Mouse (Mus musculus) hindbrain, embryonic 13.5 days (tissue): ENCODE measurements at regions not wholly inside any gene's neighbourhood (a gene's known extent, or its start where the extent isn't known, plus 50 kb on each side); places are given as distances from the start of the nearest gene placed in this dataset.

Experiments used
- ATAC-seq: fragments of 200-750 bp; cut with Nextera tagmentation; 2 replicates; pipeline ENCODE4 v1.8.0; 2017; ENCODE audit warnings: moderate TSS enrichment; ENCODE audit not compliant: low FRiP score
- H3K27ac ChIP-seq: fragments of 300-500 bp; sonication (generic); 2 replicates; pipeline ENCODE4 v1.5.1; 2015; ENCODE audit warnings: inconsistent platforms, mild to moderate bottlenecking, moderate library complexity
- H3K27me3 ChIP-seq: fragments of 300-500 bp; sonication (generic); 2 replicates; pipeline ENCODE4 v1.6.1; 2015; ENCODE audit warnings: mild to moderate bottlenecking, inconsistent platforms
- H3K36me3 ChIP-seq: fragments of 300-500 bp; sonication (generic); 2 replicates; pipeline ENCODE4 v1.6.1; 2015; ENCODE audit warnings: mild to moderate bottlenecking, inconsistent platforms
- H3K4me1 ChIP-seq: fragments of 300-500 bp; sonication (generic); replicated peaks from 2 replicates; pipeline ENCODE4 v1.6.1; 2015; ENCODE audit warnings: inconsistent platforms
- H3K4me2 ChIP-seq: fragments of 300-500 bp; sonication (generic); 2 replicates; pipeline ENCODE4 v1.6.1; 2015; ENCODE audit warnings: inconsistent platforms, mild to moderate bottlenecking, moderate library complexity
- H3K4me3 ChIP-seq: fragments of 300-500 bp; sonication (generic); 2 replicates; pipeline ENCODE4 v1.5.1; 2015; ENCODE audit warnings: mild to moderate bottlenecking, inconsistent platforms
- H3K9ac ChIP-seq: fragments of 300-500 bp; sonication (generic); 2 replicates; pipeline ENCODE4 v1.6.1; 2015; ENCODE audit warnings: mild to moderate bottlenecking, inconsistent platforms
- H3K9me3 ChIP-seq: fragments of 300-500 bp; sonication (generic); 2 replicates; pipeline ENCODE4 v1.6.1; 2016; ENCODE audit warnings: inconsistent platforms
- WGBS: fragments of 180-500 bp; shearing (Covaris S2); methylation state at CpG from one replicate; pipeline ENCODE4 v1.1.7; 2015; 5-methylcytosine and 5-hydroxymethylcytosine counted together

GRCm38 (mm10) chr5:45292833-45293546 lies 157.0 kb downstream of the Qdpr start:
- WGBS = 76% methylated on average over 9 of the region's 9 CpGs
- H3K4me2 ChIP-seq = no peak overlapping the region
- ATAC-seq = no peak
- H3K27me3 ChIP-seq = no peaks in the 10 kb centered on the region
- H3K9ac ChIP-seq = no peak overlapping the region
- H3K9me3 ChIP-seq = no peaks in the 10 kb centered on the region
- no peak overlapping the region for H3K4me3 ChIP-seq
- no peaks in the 10 kb centered on the region for H3K36me3 ChIP-seq
- H3K27ac ChIP-seq = no peak overlapping the region
- H3K4me1 ChIP-seq = no peaks in the 10 kb centered on the region

- no peak overlapping the region for H3K9ac ChIP-seq
- ATAC-seq = no peak
- no peaks in the 10 kb centered on the region for H3K27me3 ChIP-seq
- H3K27ac ChIP-seq = no peak overlapping the region
- 83% methylated on average over 1 of the region's 1 CpGs for WGBS
- no peaks in the 10 kb centered on the region for H3K4me1 ChIP-seq
- no peak overlapping the region for H3K4me2 ChIP-seq
- H3K36me3 ChIP-seq = no peaks in the 10 kb centered on the region
- H3K9me3 ChIP-seq = no peaks in the 10 kb centered on the region
- no peak overlapping the region for H3K4me3 ChIP-seq
Observed at GRCm38 (mm10) chr5:45292383-45292782, 157.7 kb downstream of the Qdpr start.

GRCm38 (mm10) chr5:45291752-45292151 lies 158.3 kb downstream of the Qdpr start:
- 100% methylated on average over 1 of the region's 1 CpGs for WGBS
- H3K9ac ChIP-seq = no peak overlapping the region
- no peaks in the 10 kb centered on the region for H3K9me3 ChIP-seq
- H3K27me3 ChIP-seq = no peaks in the 10 kb centered on the region
- H3K4me1 ChIP-seq = no peaks in the 10 kb centered on the region
- no peaks in the 10 kb centered on the region for H3K36me3 ChIP-seq
- no peak for ATAC-seq
- H3K27ac ChIP-seq = no peak overlapping the region
- H3K4me2 ChIP-seq = no peak overlapping the region
- H3K4me3 ChIP-seq = no peak overlapping the region

- Histone ChIP-seq H3K4me2 (no peak overlapping the region), H3K27ac (no peak overlapping the region), H3K9ac (no peak overlapping the region), H3K36me3 (no peaks in the 10 kb centered on the region), H3K27me3 (no peaks in the 10 kb centered on the region), H3K4me1 (no peaks in the 10 kb centered on the region), H3K4me3 (no peak overlapping the region), H3K9me3 (no peaks in the 10 kb centered on the region)
- WGBS = 97% methylated on average over 3 of the region's 3 CpGs
- no peak for ATAC-seq
Observed at GRCm38 (mm10) chr5:45291276-45291675, 158.8 kb downstream of the Qdpr start.

GRCm38 (mm10) chr5:45286454-45286853 lies 163.6 kb downstream of the Qdpr start:
- Histone ChIP-seq H3K27me3 (no peaks in the 10 kb centered on the region), H3K27ac (no peak overlapping the region), H3K4me2 (no peak overlapping the region), H3K4me1 (peaks cover 5% of the 10 kb centered on the region; the same call in 1 of the 2 replicates), H3K4me3 (no peak overlapping the region), H3K9me3 (no peaks in the 10 kb centered on the region), H3K9ac (no peak overlapping the region), H3K36me3 (no peaks in the 10 kb centered on the region)
- no peak for ATAC-seq
- 91% methylated on average over 8 of the region's 8 CpGs for WGBS

GRCm38 (mm10) chr5:45284680-45285079 lies 165.4 kb downstream of the Qdpr start:
- Histone ChIP-seq H3K9ac (no peak overlapping the region), H3K4me3 (no peak overlapping the region), H3K36me3 (no peaks in the 10 kb centered on the region), H3K4me1 (peaks cover 5% of the 10 kb centered on the region; the same call in 1 of the 2 replicates), H3K27me3 (no peaks in the 10 kb centered on the region), H3K9me3 (no peaks in the 10 kb centered on the region), H3K27ac (no peak overlapping the region), H3K4me2 (no peak overlapping the region)
- ATAC-seq = no peak

- Histone ChIP-seq H3K4me2 (no peak overlapping the region), H3K36me3 (no peaks in the 10 kb centered on the region), H3K9ac (no peak overlapping the region), H3K4me1 (peaks cover 5% of the 10 kb centered on the region; the same call in 1 of the 2 replicates), H3K27me3 (no peaks in the 10 kb centered on the region), H3K27ac (no peak overlapping the region), H3K4me3 (no peak overlapping the region), H3K9me3 (no peaks in the 10 kb centered on the region)
- 47% methylated on average over 2 of the region's 2 CpGs for WGBS
- ATAC-seq = no peak
Observed at GRCm38 (mm10) chr5:45283908-45284415, 166.1 kb downstream of the Qdpr start.

GRCm38 (mm10) chr5:45282207-45282930 lies 167.7 kb downstream of the Qdpr start:
- no peaks in the 10 kb centered on the region for H3K27me3 ChIP-seq
- H3K27ac ChIP-seq = 0 out of 2 replicates have a peak overlapping the region, but pooled peaks have one; percentile 8
- WGBS = 18% methylated on average over 9 of the region's 9 CpGs
- peak; percentile 86 for ATAC-seq
- H3K9ac ChIP-seq = no peak overlapping the region
- no peaks in the 10 kb centered on the region for H3K9me3 ChIP-seq
- H3K36me3 ChIP-seq = no peaks in the 10 kb centered on the region
- no peak overlapping the region for H3K4me2 ChIP-seq
- H3K4me3 ChIP-seq = no peak overlapping the region
- H3K4me1 ChIP-seq = peaks cover 12% of the 10 kb centered on the region

GRCm38 (mm10) chr5:45278571-45278970 lies 171.5 kb downstream of the Qdpr start:
- H3K9ac ChIP-seq = peak overlapping the region; percentile 71
- H3K4me3 ChIP-seq = peak overlapping the region; percentile 38
- ATAC-seq = peak; percentile 67
- H3K9me3 ChIP-seq = no peaks in the 10 kb centered on the region
- peak overlapping the region; percentile 62 for H3K4me2 ChIP-seq
- H3K27me3 ChIP-seq = no peaks in the 10 kb centered on the region
- H3K36me3 ChIP-seq = no peaks in the 10 kb centered on the region
- peaks cover 13% of the 10 kb centered on the region for H3K4me1 ChIP-seq
- 3% methylated on average over 9 of the region's 9 CpGs for WGBS
- H3K27ac ChIP-seq = peak overlapping the region; percentile 71; the same call in 1 of the 2 replicates

- under 1% methylated on average over 10 of the region's 10 CpGs for WGBS
- ATAC-seq = peak; percentile 49
Observed at GRCm38 (mm10) chr5:45278005-45278432, 172.0 kb downstream of the Qdpr start.

GRCm38 (mm10) chr5:45270679-45271078 lies 179.4 kb downstream of the Qdpr start:
- no peak overlapping the region for H3K27ac ChIP-seq
- no peak for ATAC-seq
- H3K4me1 ChIP-seq = no peaks in the 10 kb centered on the region
- H3K9ac ChIP-seq = no peak overlapping the region
- H3K4me2 ChIP-seq = no peak overlapping the region
- no peaks in the 10 kb centered on the region for H3K27me3 ChIP-seq
- WGBS = 91% methylated on average over 3 of the region's 3 CpGs
- H3K9me3 ChIP-seq = no peaks in the 10 kb centered on the region
- no peaks in the 10 kb centered on the region for H3K36me3 ChIP-seq
- H3K4me3 ChIP-seq = no peak overlapping the region

More at GRCm38 (mm10) chr5:45278005-45278432, 172.0 kb downstream of the Qdpr start:
- Histone ChIP-seq H3K4me1 (peaks cover 13% of the 10 kb centered on the region), H3K36me3 (no peaks in the 10 kb centered on the region), H3K9me3 (no peaks in the 10 kb centered on the region), H3K27ac (peak overlapping the region; percentile 71), H3K27me3 (no peaks in the 10 kb centered on the region), H3K9ac (peak overlapping the region; percentile 71), H3K4me3 (peak overlapping the region; percentile 38), H3K4me2 (peak overlapping the region; percentile 62)

- H3K4me2 ChIP-seq = no peak overlapping the region
- H3K4me1 ChIP-seq = no peaks in the 10 kb centered on the region
- H3K9me3 ChIP-seq = no peaks in the 10 kb centered on the region
- WGBS = 88% methylated on average over 5 of the region's 5 CpGs
- no peak overlapping the region for H3K27ac ChIP-seq
- no peaks in the 10 kb centered on the region for H3K36me3 ChIP-seq
- no peak for ATAC-seq
- no peak overlapping the region for H3K9ac ChIP-seq
- no peaks in the 10 kb centered on the region for H3K27me3 ChIP-seq
- no peak overlapping the region for H3K4me3 ChIP-seq
Observed at GRCm38 (mm10) chr5:45269391-45269790, 180.6 kb downstream of the Qdpr start.
